Mouse (Mus musculus): ENCODE results near the gene Rbms3. TPM values are rescaled to one million over a fixed set of nuclear protein-coding genes. Genes with fewer than 3 reads are reported as not detected.
A peak's percentile ranks its signal among the peaks of the same experiment; 100 is the strongest.

Gene Rbms3
- polyA plus RNA-seq, 1 experiment from 2014 or later, result 38.4 TPM

GRCm38 (mm10) chr9:117375776-117376175 lies 253.9 kb downstream of the Rbms3 start:
- H3K27ac ChIP-seq (ENCODE audit: low read depth, low read length), result no peak overlapping the region
- ATAC-seq (ENCODE audit: low FRiP score), result no peak

DNA sequence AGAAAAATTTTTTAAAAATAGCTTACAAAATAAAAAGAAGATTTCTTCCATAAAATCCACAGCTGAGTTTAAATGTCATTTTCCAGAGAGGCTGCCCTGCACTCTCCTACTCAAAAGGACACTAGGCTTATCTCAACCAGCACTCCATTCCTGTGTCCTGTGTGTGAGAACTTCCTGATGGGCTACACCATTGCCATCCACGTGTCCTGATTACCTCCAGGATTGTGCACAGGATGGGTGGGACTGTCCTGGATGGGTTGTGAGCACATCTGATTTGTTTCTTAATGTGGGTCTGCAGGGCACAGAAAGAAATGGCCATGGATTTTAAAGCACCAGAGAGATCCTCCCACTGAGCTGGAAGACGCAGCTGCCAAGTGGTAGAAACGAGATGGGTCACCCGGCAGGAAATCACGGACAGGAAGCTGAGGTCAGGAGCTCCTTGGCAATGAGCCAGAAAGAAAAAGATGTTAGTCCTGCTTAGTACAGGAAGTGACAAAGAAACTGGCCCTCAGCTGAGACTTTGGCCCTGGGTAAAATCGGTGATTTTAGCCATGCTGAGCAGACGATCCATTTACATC lies 256.5 kb downstream of the Rbms3 start:
- Histone ChIP-seq H3K27me3 (ENCODE audit: control insufficient read depth, insufficient read depth, low read length) (no peaks in the 10 kb centered on the region), H3K27ac (ENCODE audit: low read depth, low read length) (no peak overlapping the region), H3K9ac (ENCODE audit: low read depth, low read length) (no peak overlapping the region), H3K9me3 (ENCODE audit: control insufficient read depth, low read length) (no peaks in the 10 kb centered on the region), H3K4me1 (replicated peaks; ENCODE audit: control insufficient read depth, insufficient read depth, low read length) (no peaks in the 10 kb centered on the region), H3K36me3 (ENCODE audit: control insufficient read depth, insufficient read depth, low read length) (no peaks in the 10 kb centered on the region), H3K4me3 (ENCODE audit: low read depth, low read length) (no peak overlapping the region), H3K4me2 (replicated peaks; ENCODE audit: low read depth, low read length) (no peak overlapping the region)
- DNase-seq (ENCODE audit: low spot score) (no peak), ATAC-seq (ENCODE audit: low FRiP score) (no peak)
- WGBS, result 52% methylated on average over 7 of the region's 7 CpGs

More at GRCm38 (mm10) chr9:117375776-117376175, 253.9 kb downstream of the Rbms3 start:
- H3K4me2 ChIP-seq (replicated peaks; ENCODE audit: low read depth, low read length), result no peak overlapping the region
- H3K27me3 ChIP-seq (ENCODE audit: control insufficient read depth, insufficient read depth, low read length), result no peaks in the 10 kb centered on the region
- no peak overlapping the region for H3K9ac ChIP-seq (ENCODE audit: low read depth, low read length)
- WGBS, result 90% methylated on average over 3 of the region's 3 CpGs
- DNase-seq (ENCODE audit: low spot score), result no peak
- H3K4me1 ChIP-seq (replicated peaks; ENCODE audit: control insufficient read depth, insufficient read depth, low read length), result no peaks in the 10 kb centered on the region; the same call in 1 of the 2 replicates
- no peak overlapping the region for H3K4me3 ChIP-seq (ENCODE audit: low read depth, low read length)
- H3K36me3 ChIP-seq (ENCODE audit: control insufficient read depth, insufficient read depth, low read length), result no peaks in the 10 kb centered on the region
- no peaks in the 10 kb centered on the region for H3K9me3 ChIP-seq (ENCODE audit: control insufficient read depth, low read length)

- Histone ChIP-seq H3K9ac (ENCODE audit: low read depth, low read length) (no peak overlapping the region), H3K27me3 (ENCODE audit: control insufficient read depth, insufficient read depth, low read length) (no peaks in the 10 kb centered on the region), H3K27ac (ENCODE audit: low read depth, low read length) (no peak overlapping the region), H3K4me1 (replicated peaks; ENCODE audit: control insufficient read depth, insufficient read depth, low read length) (no peaks in the 10 kb centered on the region), H3K36me3 (ENCODE audit: control insufficient read depth, insufficient read depth, low read length) (no peaks in the 10 kb centered on the region), H3K4me3 (ENCODE audit: low read depth, low read length) (no peak overlapping the region), H3K9me3 (ENCODE audit: control insufficient read depth, low read length) (no peaks in the 10 kb centered on the region), H3K4me2 (replicated peaks; ENCODE audit: low read depth, low read length) (no peak overlapping the region)
- 85% methylated on average over 5 of the region's 5 CpGs for WGBS
- DNase-seq (ENCODE audit: low spot score), result no peak
- ATAC-seq (ENCODE audit: low FRiP score), result no peak
Observed at GRCm38 (mm10) chr9:117371980-117372379, 257.7 kb downstream of the Rbms3 start.

GRCm38 (mm10) chr9:117370086-117370485 lies 259.6 kb downstream of the Rbms3 start:
- Histone ChIP-seq H3K4me1 (replicated peaks; ENCODE audit: control insufficient read depth, insufficient read depth, low read length) (no peaks in the 10 kb centered on the region), H3K27ac (ENCODE audit: low read depth, low read length) (no peak overlapping the region), H3K9me3 (ENCODE audit: control insufficient read depth, low read length) (no peaks in the 10 kb centered on the region), H3K36me3 (ENCODE audit: control insufficient read depth, insufficient read depth, low read length) (no peaks in the 10 kb centered on the region), H3K27me3 (ENCODE audit: control insufficient read depth, insufficient read depth, low read length) (no peaks in the 10 kb centered on the region), H3K9ac (ENCODE audit: low read depth, low read length) (no peak overlapping the region), H3K4me2 (replicated peaks; ENCODE audit: low read depth, low read length) (no peak overlapping the region), H3K4me3 (ENCODE audit: low read depth, low read length) (no peak overlapping the region)
- no peak for ATAC-seq (ENCODE audit: low FRiP score)
- DNase-seq (ENCODE audit: low spot score), result no peak
- WGBS, result 91% methylated on average over 6 of the region's 6 CpGs

DNA sequence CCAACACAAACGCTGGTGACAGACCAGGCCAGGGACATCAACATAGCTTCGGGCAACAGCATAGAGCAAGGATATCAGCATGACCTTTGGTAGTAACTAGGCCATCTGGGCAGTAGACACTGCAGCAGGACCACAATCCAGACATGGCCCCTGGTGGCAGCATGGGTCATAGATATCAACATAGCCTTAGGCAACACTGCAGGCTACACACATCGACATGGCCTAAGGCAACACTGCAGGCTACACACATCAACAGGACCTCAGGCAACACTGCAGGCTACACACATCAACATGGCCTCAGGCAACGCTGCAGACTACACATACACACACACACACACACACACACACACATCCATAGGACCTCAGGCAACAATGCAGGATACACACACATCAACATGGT lies 261.7 kb downstream of the Rbms3 start:
- no peak overlapping the region for H3K9ac ChIP-seq (ENCODE audit: low read depth, low read length)
- 94% methylated on average over 4 of the region's 4 CpGs for WGBS
- no peaks in the 10 kb centered on the region for H3K27me3 ChIP-seq (ENCODE audit: control insufficient read depth, insufficient read depth, low read length)
- no peaks in the 10 kb centered on the region for H3K36me3 ChIP-seq (ENCODE audit: control insufficient read depth, insufficient read depth, low read length)
- no peak for ATAC-seq (ENCODE audit: low FRiP score)
- H3K4me3 ChIP-seq (ENCODE audit: low read depth, low read length), result no peak overlapping the region
- DNase-seq (ENCODE audit: low spot score), result no peak
- H3K4me2 ChIP-seq (replicated peaks; ENCODE audit: low read depth, low read length), result no peak overlapping the region
- 0 out of 2 replicates have a peak, but pooled peaks cover 2% of the 10 kb centered on the region for H3K4me1 ChIP-seq (replicated peaks; ENCODE audit: control insufficient read depth, insufficient read depth, low read length)
- no peaks in the 10 kb centered on the region for H3K9me3 ChIP-seq (ENCODE audit: control insufficient read depth, low read length)
- H3K27ac ChIP-seq (ENCODE audit: low read depth, low read length), result no peak overlapping the region

DNA sequence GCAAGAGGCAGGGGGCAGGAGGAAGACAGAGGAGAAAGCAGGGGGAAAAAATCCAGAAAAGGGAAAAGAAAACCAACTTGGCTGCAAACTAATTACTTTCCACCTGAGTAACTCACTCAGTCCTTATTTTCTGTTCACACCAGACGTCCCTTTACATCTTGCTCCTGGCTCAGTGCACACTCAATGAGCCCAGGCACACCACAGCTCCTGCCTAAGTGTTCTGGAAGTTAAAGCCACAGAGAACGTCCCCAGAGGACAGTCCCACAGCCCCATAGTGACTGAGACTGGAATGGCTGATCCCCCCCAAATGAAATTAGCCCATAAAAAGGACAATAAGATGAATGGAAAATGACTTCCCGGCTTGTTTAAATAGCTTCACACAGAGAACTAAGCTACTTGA lies 265.1 kb downstream of the Rbms3 start:
- no peak for DNase-seq (ENCODE audit: low spot score)
- Histone ChIP-seq H3K27me3 (ENCODE audit: control insufficient read depth, insufficient read depth, low read length) (no peaks in the 10 kb centered on the region), H3K4me1 (replicated peaks; ENCODE audit: control insufficient read depth, insufficient read depth, low read length) (0 out of 2 replicates have a peak, but pooled peaks cover 2% of the 10 kb centered on the region), H3K9ac (ENCODE audit: low read depth, low read length) (no peak overlapping the region), H3K4me2 (replicated peaks; ENCODE audit: low read depth, low read length) (no peak overlapping the region), H3K27ac (ENCODE audit: low read depth, low read length) (no peak overlapping the region), H3K4me3 (ENCODE audit: low read depth, low read length) (no peak overlapping the region), H3K36me3 (ENCODE audit: control insufficient read depth, insufficient read depth, low read length) (no peaks in the 10 kb centered on the region), H3K9me3 (ENCODE audit: control insufficient read depth, low read length) (no peaks in the 10 kb centered on the region)
- 42% methylated on average over 3 of the region's 3 CpGs for WGBS
- ATAC-seq (ENCODE audit: low FRiP score), result no peak

- WGBS, result 35% methylated on average over 5 of the region's 5 CpGs
- DNase-seq (ENCODE audit: low spot score), result no peak
- ATAC-seq (ENCODE audit: low FRiP score), result no peak
- Histone ChIP-seq H3K27ac (ENCODE audit: low read depth, low read length) (no peak overlapping the region), H3K4me2 (replicated peaks; ENCODE audit: low read depth, low read length) (no peak overlapping the region), H3K36me3 (ENCODE audit: control insufficient read depth, insufficient read depth, low read length) (no peaks in the 10 kb centered on the region), H3K27me3 (ENCODE audit: control insufficient read depth, insufficient read depth, low read length) (no peaks in the 10 kb centered on the region), H3K9ac (ENCODE audit: low read depth, low read length) (no peak overlapping the region), H3K9me3 (ENCODE audit: control insufficient read depth, low read length) (no peaks in the 10 kb centered on the region), H3K4me1 (replicated peaks; ENCODE audit: control insufficient read depth, insufficient read depth, low read length) (0 out of 2 replicates have a peak, but pooled peaks cover 2% of the 10 kb centered on the region), H3K4me3 (ENCODE audit: low read depth, low read length) (no peak overlapping the region)
Observed at GRCm38 (mm10) chr9:117361431-117361830, 268.3 kb downstream of the Rbms3 start.

DNA sequence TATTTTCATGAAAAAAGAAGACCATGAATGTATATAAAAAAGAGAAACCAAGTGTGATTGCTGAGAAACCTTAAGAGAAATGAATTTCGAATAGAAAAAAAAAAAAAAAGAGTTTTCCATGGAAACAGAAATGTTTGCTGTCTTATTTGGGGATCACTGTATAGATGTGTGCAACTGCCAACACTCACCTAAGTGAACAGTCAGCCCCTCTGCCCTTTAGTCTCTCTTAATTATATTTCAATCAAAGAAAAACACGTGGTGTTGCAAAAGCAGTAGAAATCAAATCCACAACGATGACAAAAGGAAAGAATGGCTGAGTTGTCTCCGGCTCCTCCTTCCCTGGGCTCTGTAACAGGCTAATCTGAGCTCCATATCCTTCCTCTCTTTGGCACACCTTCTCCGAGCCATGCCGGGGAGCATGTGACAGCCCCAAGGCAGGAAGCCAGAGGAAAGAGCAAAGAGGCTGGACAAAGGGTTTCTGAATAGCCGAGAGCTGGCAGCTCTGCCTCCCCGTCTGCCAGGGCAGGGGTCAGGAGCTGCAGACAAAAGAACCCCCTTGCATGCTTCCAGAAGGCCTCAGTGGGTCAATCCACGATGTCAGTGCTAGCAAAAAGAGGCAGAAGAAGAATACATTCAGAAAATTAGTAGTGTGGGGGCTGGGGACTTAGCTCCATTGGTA lies 272.8 kb downstream of the Rbms3 start:
- H3K27me3 ChIP-seq (ENCODE audit: control insufficient read depth, insufficient read depth, low read length), result no peaks in the 10 kb centered on the region
- peak; percentile 73 for DNase-seq (ENCODE audit: low spot score)
- H3K4me1 ChIP-seq (replicated peaks; ENCODE audit: control insufficient read depth, insufficient read depth, low read length), result no peaks in the 10 kb centered on the region
- no peak overlapping the region for H3K4me2 ChIP-seq (replicated peaks; ENCODE audit: low read depth, low read length)
- H3K27ac ChIP-seq (ENCODE audit: low read depth, low read length), result peak overlapping the region; percentile 25; the same call in 1 of the 2 replicates
- no peak overlapping the region for H3K4me3 ChIP-seq (ENCODE audit: low read depth, low read length)
- H3K9me3 ChIP-seq (ENCODE audit: control insufficient read depth, low read length), result no peaks in the 10 kb centered on the region
- peak; percentile 89 for ATAC-seq (ENCODE audit: low FRiP score)
- H3K9ac ChIP-seq (ENCODE audit: low read depth, low read length), result no peak overlapping the region
- H3K36me3 ChIP-seq (ENCODE audit: control insufficient read depth, insufficient read depth, low read length), result no peaks in the 10 kb centered on the region
- WGBS, result 7% methylated on average over 9 of the region's 9 CpGs

GRCm38 (mm10) chr9:117355501-117355900 lies 274.2 kb downstream of the Rbms3 start:
- Histone ChIP-seq H3K4me1 (replicated peaks; ENCODE audit: control insufficient read depth, insufficient read depth, low read length) (no peaks in the 10 kb centered on the region), H3K36me3 (ENCODE audit: control insufficient read depth, insufficient read depth, low read length) (no peaks in the 10 kb centered on the region), H3K4me3 (ENCODE audit: low read depth, low read length) (no peak overlapping the region), H3K9me3 (ENCODE audit: control insufficient read depth, low read length) (no peaks in the 10 kb centered on the region), H3K27me3 (ENCODE audit: control insufficient read depth, insufficient read depth, low read length) (no peaks in the 10 kb centered on the region), H3K4me2 (replicated peaks; ENCODE audit: low read depth, low read length) (no peak overlapping the region), H3K9ac (ENCODE audit: low read depth, low read length) (no peak overlapping the region), H3K27ac (ENCODE audit: low read depth, low read length) (no peak overlapping the region)
- DNase-seq (ENCODE audit: low spot score) (peak; percentile 3), ATAC-seq (ENCODE audit: low FRiP score) (no peak)
- 67% methylated on average over 5 of the region's 5 CpGs for WGBS
